Mouse (Mus musculus): ENCODE measurements at regions not wholly inside any gene's neighbourhood (a gene's known extent, or its start where the extent isn't known, plus 50 kb on each side); places are given as distances from the start of the nearest gene placed in this dataset.

GRCm38 (mm10) chr8:12137913-12138312 lies 140.7 kb upstream of the A230072I06Rik start:
- DNase-seq (ENCODE audit: low spot score), result no peak

GRCm38 (mm10) chr8:12151679-12152078 lies 126.9 kb upstream of the A230072I06Rik start:
- DNase-seq (ENCODE audit: low spot score), result no peak

- DNase-seq (ENCODE audit: low spot score), result no peak
These were observed 125.8 kb upstream of the A230072I06Rik start for GRCm38 (mm10) chr8:12152825-12153224.

- no peak for DNase-seq (ENCODE audit: low spot score)
These were observed 121.7 kb upstream of the A230072I06Rik start for GRCm38 (mm10) chr8:12156893-12157292.

- DNase-seq (ENCODE audit: low spot score), result no peak
These were observed 120.4 kb upstream of the A230072I06Rik start for GRCm38 (mm10) chr8:12158188-12158587.

- DNase-seq (ENCODE audit: low spot score), result no peak
These were observed 115.5 kb upstream of the A230072I06Rik start for GRCm38 (mm10) chr8:12162921-12163705.

- DNase-seq (ENCODE audit: low spot score), result no peak
These were observed 113.0 kb upstream of the A230072I06Rik start for GRCm38 (mm10) chr8:12165487-12166152.

- DNase-seq (ENCODE audit: low spot score), result no peak
These were observed 106.8 kb upstream of the A230072I06Rik start for GRCm38 (mm10) chr8:12171788-12172187.

- DNase-seq (ENCODE audit: low spot score), result no peak
These were observed 103.1 kb upstream of the A230072I06Rik start for GRCm38 (mm10) chr8:12175496-12175895.

GRCm38 (mm10) chr8:12184666-12185065 lies 94.0 kb upstream of the A230072I06Rik start:
- DNase-seq (ENCODE audit: low spot score), result no peak

GRCm38 (mm10) chr8:12187366-12187765 lies 91.3 kb upstream of the A230072I06Rik start:
- DNase-seq (ENCODE audit: low spot score), result no peak

- no peak for DNase-seq (ENCODE audit: low spot score)
These were observed 90.2 kb upstream of the A230072I06Rik start for GRCm38 (mm10) chr8:12188451-12188850.

- no peak for DNase-seq (ENCODE audit: low spot score)
These were observed 89.7 kb upstream of the A230072I06Rik start for GRCm38 (mm10) chr8:12188960-12189359.

- no peak for DNase-seq (ENCODE audit: low spot score)
These were observed 86.6 kb upstream of the A230072I06Rik start for GRCm38 (mm10) chr8:12192006-12192405.

GRCm38 (mm10) chr8:12205909-12206308 lies 72.7 kb upstream of the A230072I06Rik start:
- DNase-seq (ENCODE audit: low spot score), result no peak

GRCm38 (mm10) chr8:12207412-12207811 lies 71.2 kb upstream of the A230072I06Rik start:
- no peak for DNase-seq (ENCODE audit: low spot score)

GRCm38 (mm10) chr8:12213774-12214173 lies 64.8 kb upstream of the A230072I06Rik start:
- no peak for DNase-seq (ENCODE audit: low spot score)

GRCm38 (mm10) chr8:12214205-12215019 lies 64.2 kb upstream of the A230072I06Rik start:
- no peak for DNase-seq (ENCODE audit: low spot score)

GRCm38 (mm10) chr8:12221506-12221905 lies 57.1 kb upstream of the A230072I06Rik start:
- DNase-seq (ENCODE audit: low spot score), result no peak

- no peak for DNase-seq (ENCODE audit: low spot score)
These were observed 55.2 kb upstream of the A230072I06Rik start for GRCm38 (mm10) chr8:12223376-12223775.

All from spleen, adult 12 weeks (tissue).